Mouse (Mus musculus) urinary bladder, postnatal 0 days (tissue): ENCODE data around the gene Mrgprb8. TPM values are rescaled to one million over a fixed set of nuclear protein-coding genes. Genes with fewer than 3 reads are reported as not detected.

Experiments used
- polyA plus RNA-seq: library from polyadenylated mRNA; unstranded; fragments of >200 nt; fragmentation: Nextera tagmentation; extraction: Ambion mirVana; gene quantifications from 2 replicates; pipeline ENCODE4 v1.2.1, GENCODE M21; 2015

Gene Mrgprb8
- polyA plus RNA-seq, result not detected in 2 replicates

GRCm38 (mm10) chr7:48388226-48388625 is at the start of gene Mrgprb8:
TSS of gene Mrgprb8 (plus strand) at chr7:48388526.

Other genes with a start within 250 kb of the Mrgprb8 start
- not detected in 2 replicates for gene Mrgprb5, start 219.5 kb upstream of the Mrgprb8 start, polyA plus RNA-seq
- gene Mrgprb4, start 189.2 kb upstream of the Mrgprb8 start, polyA plus RNA-seq, result not detected in 2 replicates
- 0.42 and 0.62 TPM in 2 replicates for gene Mrgprb1, start 67.8 kb downstream of the Mrgprb8 start, polyA plus RNA-seq
- 0.12 and 0.15 TPM in 2 replicates for gene Mrgprx2, start 110.8 kb downstream of the Mrgprb8 start, polyA plus RNA-seq
- gene Mrgprb2, start 169.6 kb downstream of the Mrgprb8 start, polyA plus RNA-seq, result 0.58 and 0.97 TPM in 2 replicates